Mouse (Mus musculus): ENCODE results near the gene Hscb. TPM values are rescaled to one million over a fixed set of nuclear protein-coding genes. Genes with fewer than 3 reads are reported as not detected.

Gene Hscb
- 31.8 TPM for polyA plus RNA-seq (2017; shearing (Covaris generic))

DNA sequence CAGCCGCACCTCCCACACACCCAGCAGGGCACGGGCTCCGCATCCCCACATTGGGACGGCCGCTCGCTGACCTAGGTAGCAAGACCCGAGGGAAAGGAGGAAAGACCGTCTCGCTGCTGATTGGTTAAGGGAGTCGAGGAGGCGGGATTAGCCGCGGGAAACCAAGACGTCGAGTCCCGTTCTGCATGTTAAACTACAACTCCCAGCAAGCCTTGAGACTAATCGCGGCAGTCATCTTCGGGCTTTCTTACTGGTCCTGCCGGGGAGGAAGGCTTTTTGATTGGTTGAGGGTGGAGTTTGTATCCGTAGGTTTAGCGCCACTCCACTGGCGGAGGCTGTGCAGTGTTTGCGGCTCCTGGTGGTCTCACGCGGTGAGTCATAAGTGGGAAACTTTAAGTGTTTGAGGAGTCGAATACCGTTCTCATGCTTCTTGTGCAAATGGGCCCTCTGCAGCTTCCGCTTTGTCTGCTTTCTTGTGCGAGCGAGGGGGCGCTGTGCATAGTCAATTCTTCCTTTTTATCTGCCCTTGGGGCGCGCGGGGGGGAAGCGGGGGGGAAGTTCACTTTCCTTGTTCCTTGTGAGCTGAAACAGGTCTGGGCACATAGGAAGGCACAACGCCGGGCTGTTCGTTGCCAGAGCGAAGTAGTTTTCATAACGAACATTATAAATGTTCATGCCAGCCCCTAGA, at the start of gene Hscb, which contains the start of gene Chek2:
Gene Hscb (minus strand): TSS at position 100 of the 688 bp plus-strand sequence.
Gene Chek2 (plus strand): TSS at position 302 of the 688 bp plus-strand sequence.

GRCm38 (mm10) chr5:110879584-110880374, 40.2 kb upstream of the Hscb start, which contains the start of gene Ttc28:
Gene Ttc28, plus strand, starts transcription at chr5:110879803.

GRCm38 (mm10) chr5:110809667-110810325, 29.8 kb downstream of the Hscb start, which contains the start of gene Ulk1:
Gene Ulk1, minus strand, starts transcription at chr5:110810097.

GRCm38 (mm10) chr5:110779998-110780760, 59.4 kb downstream of the Hscb start, which contains the start of gene Pus1:
Gene Pus1, minus strand, starts transcription at chr5:110780659.

Other genes starting within 250 kb of the Hscb start
- gene Noc4l, start 186.4 kb downstream of the Hscb start, polyA plus RNA-seq (2017; shearing (Covaris generic)) = 86.4 TPM
- 12.6 TPM for gene Ddx51, start 186.3 kb downstream of the Hscb start, polyA plus RNA-seq (2017; shearing (Covaris generic))
- gene Ep400, start 69.1 kb downstream of the Hscb start, polyA plus RNA-seq (2017; shearing (Covaris generic)) = 42.0 TPM
- 25.5 TPM for gene Pus1, start 59.1 kb downstream of the Hscb start, polyA plus RNA-seq (2017; shearing (Covaris generic))
- 6.6 TPM for gene Ulk1, start 29.7 kb downstream of the Hscb start, polyA plus RNA-seq (2017; shearing (Covaris generic))
- gene Chek2, start 202 bp upstream of the Hscb start, polyA plus RNA-seq (2017; shearing (Covaris generic)) = 8.6 TPM
- 3.1 TPM for gene Ttc28, start 40.0 kb upstream of the Hscb start, polyA plus RNA-seq (2017; shearing (Covaris generic))